Mouse (Mus musculus): Measurements from ENCODE around the gene Acta2.

DNA sequence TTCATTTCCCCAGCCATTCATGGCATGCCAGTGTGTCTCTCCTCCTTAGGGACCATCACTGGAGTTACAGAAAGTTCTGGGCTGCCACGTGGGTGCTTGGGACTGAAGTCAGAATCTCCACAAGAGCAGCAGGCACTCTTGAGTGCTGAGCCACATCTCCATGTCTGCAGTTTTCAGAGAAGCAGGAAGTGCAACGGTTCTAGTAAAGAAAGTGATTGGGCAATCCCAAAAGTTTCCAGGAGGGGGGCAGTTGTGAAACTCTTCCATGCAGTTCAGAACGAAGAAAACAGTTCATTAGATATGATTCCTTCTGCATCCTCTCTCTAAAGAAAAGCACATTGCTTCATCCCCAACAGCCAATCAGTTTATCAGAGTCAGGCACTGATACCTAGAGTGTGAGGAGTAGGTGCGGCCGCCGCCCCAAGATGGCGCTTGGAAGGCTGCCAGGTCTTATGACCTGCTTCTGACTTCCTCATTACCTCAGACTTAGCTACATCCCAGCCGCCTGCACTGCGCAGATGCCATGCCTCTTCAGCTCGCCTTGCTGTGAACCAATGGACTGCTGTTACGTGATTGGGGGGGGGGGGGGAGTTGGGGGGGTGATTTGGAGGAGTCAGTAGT lies 14.8 kb upstream of the Acta2 start:
- TF ChIP-seq CTCF (IDR thresholded peaks at IDR 0.05; ENCODE audit: extremely low read depth, insufficient read length, insufficient replicate concordance, low read depth, low read length) (no peak), POLR2A (IDR thresholded peaks at IDR 0.05; ENCODE audit: low read depth, low read length) (no peak)
